Mouse (Mus musculus): Measurements from ENCODE around the gene Iqub. TPM values are rescaled to one million over a fixed set of nuclear protein-coding genes. Genes with fewer than 3 reads are reported as not detected.
A peak's percentile ranks its signal among the peaks of the same experiment; 100 is the strongest.

The Iqub gene
- polyA plus RNA-seq, 1 experiment = 0.03 TPM

DNA sequence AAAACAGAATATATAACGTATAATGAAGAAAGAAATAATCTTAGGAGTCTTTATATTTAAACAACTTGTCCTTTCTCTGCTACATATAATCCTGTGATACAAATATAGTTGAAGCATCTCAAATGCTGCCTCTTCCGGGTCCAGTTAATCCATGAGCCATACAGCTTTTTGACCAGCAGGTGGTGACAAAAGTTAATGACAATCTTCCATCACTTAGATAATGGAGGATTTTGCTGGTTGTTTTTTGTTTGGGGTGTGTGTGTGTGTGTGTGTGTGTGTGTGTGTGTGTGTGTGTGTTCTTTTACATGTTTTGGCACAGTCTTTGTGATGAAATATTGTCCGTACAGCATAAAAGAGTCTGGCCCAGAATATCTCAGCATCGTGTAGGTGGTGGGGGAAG is 15.3 kb upstream of the Iqub start:
- DNase-seq = peak; percentile 78
- H3K27me3 ChIP-seq (replicated peaks; ENCODE audit: control insufficient read depth, insufficient read depth, low read length) = no peaks in the 10 kb centered on the region
- 9% methylated on average over 4 of the region's 4 CpGs for WGBS
- H3K27ac ChIP-seq (ENCODE audit: insufficient read depth, low read depth, low read length) = peak overlapping the region; percentile 84
- no peak for TF ChIP-seq POLR2A (IDR thresholded peaks at IDR 0.05; ENCODE audit: low read depth, low read length)
- 0 out of 2 replicates have a peak, but pooled peaks have one; percentile 18 for TF ChIP-seq CTCF (conservative IDR thresholded peaks at IDR 0.05; ENCODE audit: insufficient read depth, insufficient read length, low read depth, low read length)
- peak overlapping the region; percentile 29; the same call in 1 of the 2 replicates for H3K4me3 ChIP-seq (ENCODE audit: insufficient read depth, low read depth, low read length)
- H3K4me1 ChIP-seq (ENCODE audit: control insufficient read depth, insufficient read depth, low read length) = peaks cover 24% of the 10 kb centered on the region; the same call in 1 of the 2 replicates
- H3K36me3 ChIP-seq (ENCODE audit: control insufficient read depth, insufficient read depth, low read length) = no peaks in the 10 kb centered on the region

DNA sequence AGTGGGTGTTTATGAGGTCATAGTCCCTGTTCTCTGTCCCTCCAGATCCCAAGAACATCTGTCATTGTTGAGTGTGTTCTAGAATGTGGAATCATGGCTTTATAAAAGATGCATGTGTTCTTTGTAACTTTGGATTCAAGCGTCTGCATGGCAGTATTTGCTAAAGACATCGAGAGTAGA is 13.1 kb upstream of the Iqub start, which contains the start of gene Asb15:
Gene Asb15 (plus strand): TSS at position 81 of the 180 bp plus-strand sequence.
- H3K27ac ChIP-seq (ENCODE audit: insufficient read depth, low read depth, low read length) = peak within 1 kb of the TSS; percentile 69
- WGBS = 30% methylated on average over 2 of the region's 2 CpGs

DNA sequence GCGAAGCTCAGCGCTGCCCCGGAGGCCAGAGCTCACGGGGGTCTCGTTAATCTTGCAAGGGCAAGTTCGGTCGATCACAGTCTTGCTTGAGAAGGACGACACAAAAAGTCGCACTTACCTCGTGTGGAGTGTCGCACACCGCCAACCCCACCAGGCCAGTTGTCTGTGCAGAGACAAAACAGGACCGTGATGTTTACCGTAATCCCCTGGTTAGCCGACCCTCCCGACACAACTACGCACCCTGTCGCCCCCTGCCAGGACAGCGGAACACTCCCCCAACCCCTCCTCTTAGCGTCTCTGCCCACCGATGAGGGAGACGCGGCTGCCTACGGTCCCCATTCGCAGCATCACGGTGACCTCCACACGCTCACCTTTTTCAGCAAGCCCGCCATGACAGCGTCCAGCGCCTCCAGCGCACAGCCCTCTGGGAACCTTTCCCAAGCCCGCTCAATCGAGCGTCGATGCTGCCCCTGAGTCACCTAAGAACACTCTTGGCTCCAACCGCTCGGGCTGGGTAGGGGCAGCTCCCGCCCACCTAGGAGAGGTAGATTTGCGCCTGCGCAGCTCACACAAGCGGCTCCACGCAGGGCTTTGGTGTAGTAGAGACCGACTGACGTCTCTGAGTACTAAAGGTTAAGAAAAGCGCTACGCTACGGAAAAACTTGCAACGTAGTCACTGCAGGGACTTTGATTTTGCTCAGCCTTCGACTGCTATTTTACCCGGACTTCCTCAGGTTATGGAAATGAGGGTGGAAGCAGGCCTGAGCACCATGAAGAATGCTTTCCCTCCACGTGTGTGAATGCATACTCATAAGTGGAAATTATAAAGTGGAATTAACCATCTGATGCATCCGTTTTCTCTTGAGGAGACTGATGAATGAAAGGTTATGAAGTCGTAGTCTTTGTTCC is 12.5 kb upstream of the Iqub start, which contains the start of gene Ndufa5:
Gene Ndufa5 (minus strand): TSS at position 859 of the 909 bp plus-strand sequence.
- under 1% methylated on average over 53 of the region's 53 CpGs for WGBS
- no peaks in the 10 kb centered on the region for H3K36me3 ChIP-seq (ENCODE audit: control insufficient read depth, insufficient read depth, low read length)
- H3K27ac ChIP-seq (ENCODE audit: insufficient read depth, low read depth, low read length) = peak within 1 kb of the TSS; percentile 69
- H3K27me3 ChIP-seq (replicated peaks; ENCODE audit: control insufficient read depth, insufficient read depth, low read length) = no peaks in the 10 kb centered on the region
- H3K4me1 ChIP-seq (ENCODE audit: control insufficient read depth, insufficient read depth, low read length) = peaks cover 26% of the 10 kb centered on the region; the same call in 1 of the 2 replicates
- DNase-seq = peak; percentile 97
- peak within 1 kb of the TSS; percentile 77 for H3K4me3 ChIP-seq (ENCODE audit: insufficient read depth, low read depth, low read length)
- TF ChIP-seq CTCF (conservative IDR thresholded peaks at IDR 0.05; ENCODE audit: insufficient read depth, insufficient read length, low read depth, low read length) (no peak), POLR2A (IDR thresholded peaks at IDR 0.05; ENCODE audit: low read depth, low read length) (peak; percentile 79)

More for the DNA sequence above, 13.1 kb upstream of the Iqub start, which contains the start of gene Asb15:
- no peaks in the 10 kb centered on the region for H3K27me3 ChIP-seq (replicated peaks; ENCODE audit: control insufficient read depth, insufficient read depth, low read length)
- no peaks in the 10 kb centered on the region for H3K36me3 ChIP-seq (ENCODE audit: control insufficient read depth, insufficient read depth, low read length)
- TF ChIP-seq POLR2A (IDR thresholded peaks at IDR 0.05; ENCODE audit: low read depth, low read length) = no peak
- TF ChIP-seq CTCF (conservative IDR thresholded peaks at IDR 0.05; ENCODE audit: insufficient read depth, insufficient read length, low read depth, low read length) = no peak
- no peak for DNase-seq
- H3K4me1 ChIP-seq (ENCODE audit: control insufficient read depth, insufficient read depth, low read length) = peaks cover 26% of the 10 kb centered on the region; the same call in 1 of the 2 replicates
- peak within 1 kb of the TSS; percentile 77 for H3K4me3 ChIP-seq (ENCODE audit: insufficient read depth, low read depth, low read length)

DNA sequence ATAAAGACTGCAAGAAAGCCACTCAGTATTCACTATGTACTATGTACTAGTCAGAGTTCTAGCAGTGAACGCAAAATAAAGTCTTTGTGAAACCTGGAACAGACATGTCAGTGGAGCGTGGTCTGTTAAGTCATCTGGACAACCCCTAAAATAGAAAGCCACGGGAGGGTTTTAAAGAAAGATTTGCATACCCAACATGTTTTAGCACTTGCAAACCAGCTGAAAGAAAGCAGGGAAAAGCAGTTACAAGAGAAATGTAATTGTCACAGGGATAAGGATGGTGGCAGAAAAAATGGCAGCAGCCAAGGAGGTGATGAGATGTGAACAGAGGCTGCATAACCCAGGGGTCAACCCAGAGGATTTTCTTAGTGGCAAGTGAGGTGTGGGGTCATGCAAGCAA is 10.8 kb upstream of the Iqub start:
- WGBS = 58% methylated on average over 3 of the region's 3 CpGs
- H3K4me1 ChIP-seq (ENCODE audit: control insufficient read depth, insufficient read depth, low read length) = peaks cover 23% of the 10 kb centered on the region; the same call in 1 of the 2 replicates
- no peak for DNase-seq
- H3K27ac ChIP-seq (ENCODE audit: insufficient read depth, low read depth, low read length) = no peak overlapping the region
- no peaks in the 10 kb centered on the region for H3K27me3 ChIP-seq (replicated peaks; ENCODE audit: control insufficient read depth, insufficient read depth, low read length)
- TF ChIP-seq CTCF (conservative IDR thresholded peaks at IDR 0.05; ENCODE audit: insufficient read depth, insufficient read length, low read depth, low read length) (no peak), POLR2A (IDR thresholded peaks at IDR 0.05; ENCODE audit: low read depth, low read length) (no peak)
- H3K36me3 ChIP-seq (ENCODE audit: control insufficient read depth, insufficient read depth, low read length) = peaks cover 5% of the 10 kb centered on the region; the same call in 1 of the 2 replicates
- no peak overlapping the region for H3K4me3 ChIP-seq (ENCODE audit: insufficient read depth, low read depth, low read length)

DNA sequence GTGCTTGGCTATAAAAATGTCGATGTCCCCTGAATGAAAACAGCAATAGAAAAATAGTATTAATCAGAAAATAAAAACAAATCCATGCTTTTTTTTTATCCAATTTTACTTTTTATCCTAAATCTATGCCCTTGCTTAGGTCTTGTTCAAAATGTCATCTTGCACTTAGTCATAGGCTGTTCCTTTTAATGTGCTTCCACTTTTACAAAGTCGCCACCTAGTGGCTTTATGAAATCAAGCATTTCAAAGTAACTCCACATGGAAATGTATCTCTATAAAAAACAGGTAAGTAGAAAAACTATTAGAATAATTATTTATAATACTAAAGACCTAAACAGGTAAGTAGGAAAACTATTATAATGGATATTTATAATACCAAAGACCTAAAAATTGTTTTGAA is 1.3 kb upstream of the Iqub start:
- WGBS = 43% methylated on average over 2 of the region's 2 CpGs
- peak; percentile 52 for DNase-seq

DNA sequence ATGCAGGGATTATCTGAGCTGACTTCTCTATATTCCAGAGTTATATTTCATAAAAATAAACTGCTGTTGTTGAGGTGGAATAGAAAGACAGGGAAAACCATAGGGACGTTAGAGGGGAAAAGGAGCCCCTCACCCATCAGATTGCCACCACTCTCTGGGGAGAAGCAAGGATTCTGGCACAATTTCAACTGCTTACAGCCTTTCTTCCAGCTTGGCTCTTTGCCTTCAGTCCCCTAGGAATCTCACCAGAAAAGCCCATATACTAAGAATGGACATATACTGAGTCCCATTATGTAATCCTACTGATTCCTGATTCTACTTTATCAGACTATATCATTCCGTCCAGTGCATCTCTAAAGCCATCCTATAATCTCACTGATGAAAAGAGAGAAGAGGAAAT is 10.7 kb downstream of the Iqub start:
- H3K4me1 ChIP-seq (ENCODE audit: control insufficient read depth, insufficient read depth, low read length) = no peaks in the 10 kb centered on the region
- WGBS = 79% methylated on average over 2 of the region's 2 CpGs
- H3K27me3 ChIP-seq (replicated peaks; ENCODE audit: control insufficient read depth, insufficient read depth, low read length) = no peaks in the 10 kb centered on the region
- no peaks in the 10 kb centered on the region for H3K36me3 ChIP-seq (ENCODE audit: control insufficient read depth, insufficient read depth, low read length)
- H3K27ac ChIP-seq (ENCODE audit: insufficient read depth, low read depth, low read length) = no peak overlapping the region
- DNase-seq = no peak
- H3K4me3 ChIP-seq (ENCODE audit: insufficient read depth, low read depth, low read length) = no peak overlapping the region
- TF ChIP-seq POLR2A (IDR thresholded peaks at IDR 0.05; ENCODE audit: low read depth, low read length) = no peak
- no peak for TF ChIP-seq CTCF (conservative IDR thresholded peaks at IDR 0.05; ENCODE audit: insufficient read depth, insufficient read length, low read depth, low read length)

More for the DNA sequence above, 1.3 kb upstream of the Iqub start:
- H3K27me3 ChIP-seq (replicated peaks; ENCODE audit: control insufficient read depth, insufficient read depth, low read length) = no peaks in the 10 kb centered on the region
- H3K4me3 ChIP-seq (ENCODE audit: insufficient read depth, low read depth, low read length) = no peak overlapping the region
- H3K4me1 ChIP-seq (ENCODE audit: control insufficient read depth, insufficient read depth, low read length) = no peaks in the 10 kb centered on the region
- no peak overlapping the region for H3K27ac ChIP-seq (ENCODE audit: insufficient read depth, low read depth, low read length)
- no peak for TF ChIP-seq CTCF (conservative IDR thresholded peaks at IDR 0.05; ENCODE audit: insufficient read depth, insufficient read length, low read depth, low read length)
- no peak for TF ChIP-seq POLR2A (IDR thresholded peaks at IDR 0.05; ENCODE audit: low read depth, low read length)
- H3K36me3 ChIP-seq (ENCODE audit: control insufficient read depth, insufficient read depth, low read length) = peaks cover 7% of the 10 kb centered on the region

DNA sequence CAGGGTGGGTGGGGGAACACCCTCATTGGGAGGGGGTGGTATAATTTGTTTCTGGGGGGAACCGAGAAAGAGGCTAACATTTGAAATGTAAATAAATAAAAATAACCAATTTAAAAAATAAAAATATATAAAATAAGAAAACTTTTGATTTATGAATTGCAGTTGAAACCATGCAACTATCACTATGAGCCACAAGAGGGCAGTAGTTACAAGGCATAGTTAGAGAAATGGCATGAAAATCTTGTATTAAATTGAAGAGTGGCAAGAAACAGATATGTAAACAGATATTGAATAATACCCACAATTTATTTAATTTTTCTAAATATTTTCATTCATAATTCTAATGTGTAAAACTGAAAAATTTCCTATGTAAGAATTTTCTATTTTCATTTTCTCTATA is 24.5 kb downstream of the Iqub start:
- peak; percentile 16 for DNase-seq
- no peaks in the 10 kb centered on the region for H3K27me3 ChIP-seq (replicated peaks; ENCODE audit: control insufficient read depth, insufficient read depth, low read length)
- WGBS = 10% methylated on average over 1 of the region's 1 CpGs
- H3K4me1 ChIP-seq (ENCODE audit: control insufficient read depth, insufficient read depth, low read length) = no peaks in the 10 kb centered on the region
- TF ChIP-seq CTCF (conservative IDR thresholded peaks at IDR 0.05; ENCODE audit: insufficient read depth, insufficient read length, low read depth, low read length) (no peak), POLR2A (IDR thresholded peaks at IDR 0.05; ENCODE audit: low read depth, low read length) (no peak)
- H3K4me3 ChIP-seq (ENCODE audit: insufficient read depth, low read depth, low read length) = no peak overlapping the region
- no peak overlapping the region for H3K27ac ChIP-seq (ENCODE audit: insufficient read depth, low read depth, low read length)
- H3K36me3 ChIP-seq (ENCODE audit: control insufficient read depth, insufficient read depth, low read length) = no peaks in the 10 kb centered on the region
